Mouse (Mus musculus): Measurements from ENCODE around the gene Calcb. TPM values are rescaled to one million over a fixed set of nuclear protein-coding genes. Genes with fewer than 3 reads are reported as not detected.

The Calcb gene
- total RNA-seq, 2 experiments from 2014 or later, result not detected

DNA sequence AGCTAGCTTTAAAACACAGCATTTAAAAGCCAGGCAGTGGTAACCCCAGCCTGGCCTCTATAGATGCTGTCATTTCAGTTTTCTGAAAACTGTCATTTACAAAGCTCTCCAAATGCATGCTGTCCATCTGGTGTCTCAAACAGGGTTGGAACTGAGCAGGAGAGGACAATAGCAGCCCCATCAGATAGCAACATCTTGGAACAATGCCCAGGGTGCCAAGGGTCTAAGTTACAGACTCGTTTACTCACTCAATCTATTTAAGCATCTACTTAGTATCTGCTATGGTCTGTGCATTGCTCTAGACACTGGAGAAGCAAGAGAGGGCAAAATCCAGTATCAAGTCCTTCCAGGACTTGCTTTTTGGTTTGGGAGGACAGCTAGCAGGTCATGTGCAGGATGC, 35.8 kb downstream of the Calcb start:
- DNase-seq, result no peak

DNA sequence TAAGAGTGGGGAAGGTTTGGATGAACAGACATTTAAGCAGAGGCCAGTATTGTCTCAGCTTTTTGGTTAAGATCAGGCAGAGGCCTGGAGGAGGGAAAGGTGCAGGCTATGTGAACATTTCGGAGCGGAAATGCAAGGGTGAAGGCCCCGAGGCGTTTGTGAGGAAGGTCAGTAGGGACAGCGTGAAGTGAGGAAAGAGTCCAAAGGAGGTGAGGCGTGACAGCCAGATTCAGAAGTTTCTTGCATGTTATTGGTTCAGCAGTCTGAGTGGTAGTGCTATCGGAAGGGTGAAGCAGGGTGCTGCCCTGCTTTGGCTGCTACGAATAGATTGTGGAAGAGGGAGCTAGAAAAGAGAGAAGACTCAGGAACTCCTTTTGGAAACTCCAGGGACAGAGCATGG, 36.2 kb downstream of the Calcb start:
- no peak for DNase-seq

DNA sequence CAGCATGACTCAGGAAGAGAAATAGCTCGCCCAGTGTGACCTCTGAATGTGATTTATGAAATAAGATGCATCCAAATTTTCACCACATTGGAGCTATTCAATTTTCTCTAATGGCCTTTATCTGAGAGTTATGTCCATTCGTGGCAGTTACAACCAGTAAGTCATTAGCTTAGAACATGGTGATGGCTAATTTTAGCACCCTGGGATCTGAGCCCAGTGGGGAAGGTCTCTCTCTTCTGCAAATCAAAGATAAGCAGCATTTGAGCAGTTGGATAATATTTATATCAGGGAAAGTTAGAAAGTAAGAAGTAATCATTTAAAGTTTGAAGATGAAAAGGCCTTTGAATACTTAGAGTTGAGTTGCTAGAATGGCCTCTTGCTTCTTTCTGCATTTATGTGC, 44.2 kb downstream of the Calcb start:
- DNase-seq, result peak; percentile 15

DNA sequence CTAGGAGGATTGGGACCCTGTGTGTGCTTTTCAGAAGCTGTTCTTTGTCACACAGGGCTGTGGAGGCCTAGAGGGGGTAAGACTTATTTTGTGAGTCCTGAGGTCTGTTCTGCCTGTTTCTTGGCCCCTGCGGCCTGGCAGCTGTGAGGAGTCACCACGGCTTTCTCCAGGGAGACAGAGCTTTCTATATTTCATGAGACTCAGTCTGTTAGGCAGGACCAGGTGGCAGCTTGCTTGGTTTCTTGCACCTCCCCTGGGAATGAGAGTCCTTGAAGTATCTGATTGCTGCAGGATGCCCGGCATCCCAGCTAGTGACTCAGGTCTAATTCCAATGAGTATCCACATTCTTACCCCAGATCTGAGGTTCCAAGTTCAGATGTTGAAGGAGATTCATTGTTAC, 46.8 kb downstream of the Calcb start:
- no peak for DNase-seq

DNA sequence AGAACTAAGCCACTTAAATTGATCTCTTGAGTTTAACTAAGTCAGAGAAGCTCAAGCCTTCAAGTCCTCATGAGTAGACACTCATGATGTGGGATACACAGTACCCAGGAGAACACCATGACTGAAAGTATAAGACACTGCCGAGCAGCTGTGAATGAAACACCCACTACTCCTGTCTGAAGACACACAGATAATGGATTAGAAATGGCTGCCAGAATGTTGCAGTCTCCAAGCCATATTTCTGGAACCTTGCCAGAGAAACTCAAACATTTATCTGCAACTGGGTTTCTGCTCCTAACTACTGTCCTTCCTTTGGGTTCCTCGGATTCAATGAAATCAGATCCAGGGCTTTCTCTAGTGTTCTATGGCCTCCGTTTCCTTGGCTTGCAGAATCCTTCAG, 48.1 kb downstream of the Calcb start:
- no peak for DNase-seq

DNA sequence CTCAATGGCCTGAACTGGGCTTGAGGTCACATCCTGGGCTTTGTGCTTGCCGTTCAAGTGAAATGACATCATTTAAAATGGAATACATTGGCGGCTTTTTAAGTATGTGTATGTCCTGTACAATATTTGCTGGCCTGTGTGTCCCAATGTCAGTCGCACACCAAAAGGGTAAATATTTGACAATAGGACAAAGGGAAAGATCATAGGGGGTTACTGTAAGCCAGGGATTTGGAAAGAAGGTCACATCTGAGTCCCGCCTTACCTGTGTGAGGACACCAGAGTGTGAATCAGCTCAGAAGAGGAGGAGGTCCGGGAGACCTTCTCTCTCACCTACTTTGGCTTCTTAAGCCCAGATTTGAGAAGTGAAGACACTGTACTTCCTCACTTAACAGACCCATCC, 50.1 kb downstream of the Calcb start:
- no peak for DNase-seq

DNA sequence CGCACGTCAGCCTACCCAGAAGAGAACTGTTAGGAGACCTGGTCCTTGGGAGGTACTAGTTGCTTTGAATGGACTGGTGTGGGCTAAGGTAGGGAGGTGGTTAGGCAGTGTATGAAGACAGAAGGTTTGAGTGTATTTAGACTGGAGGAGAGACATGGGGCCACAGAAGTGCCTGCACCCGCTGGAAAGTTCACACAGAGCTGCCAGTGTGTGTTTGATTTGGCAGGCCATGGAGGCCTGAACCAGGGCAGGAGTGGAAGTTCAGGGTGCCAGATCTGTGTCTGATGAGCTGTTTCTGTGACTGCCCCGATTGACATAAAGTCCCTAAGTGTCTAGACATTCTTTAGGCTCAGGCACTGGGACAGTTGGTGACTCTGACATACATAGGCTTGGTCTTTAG, 50.6 kb downstream of the Calcb start:
- DNase-seq, result no peak

DNA sequence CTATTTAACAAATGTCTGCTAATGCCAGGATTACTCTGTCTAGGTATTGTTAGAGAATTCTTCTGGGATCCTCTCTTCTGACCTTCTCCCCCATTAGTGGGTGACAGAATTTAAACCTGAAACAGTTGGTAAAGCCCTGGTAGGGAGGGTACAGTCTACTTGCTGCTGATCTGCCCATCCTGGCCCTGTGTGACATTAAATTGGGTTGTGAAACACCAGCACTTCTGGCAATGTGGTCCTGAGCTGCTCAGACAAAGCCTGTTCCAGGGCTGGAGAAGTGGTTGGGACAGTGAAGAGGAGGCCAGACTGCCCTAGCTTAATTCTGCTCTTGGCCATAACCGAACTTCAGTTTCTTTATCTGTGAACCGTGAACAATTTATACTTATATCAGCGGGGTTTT, 52.1 kb downstream of the Calcb start:
- no peak for DNase-seq

DNA sequence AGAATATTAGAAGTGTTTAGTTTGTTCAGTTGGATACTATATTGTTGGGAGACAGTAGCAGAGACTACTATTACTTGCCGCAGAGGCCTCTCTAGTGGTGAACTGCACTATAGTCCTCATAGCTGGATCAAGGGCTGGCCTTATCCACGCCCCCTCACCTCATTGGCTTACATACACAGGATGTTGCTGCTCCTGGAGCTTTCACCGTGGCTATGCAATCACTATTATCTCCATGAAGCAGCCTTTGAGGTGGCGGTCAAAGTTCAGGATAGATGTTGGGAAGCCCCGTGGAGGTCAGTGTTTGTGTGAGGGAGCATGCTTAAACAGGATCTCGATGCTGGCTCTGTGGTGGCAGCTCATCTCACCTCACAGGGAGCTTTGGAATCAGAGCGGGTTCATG, 53.4 kb downstream of the Calcb start:
- peak; percentile 15 for DNase-seq

Other genes with a start within 250 kb of the Calcb start
- gene Cyp2r1, start 155.7 kb upstream of the Calcb start, total RNA-seq (2021), result 1 to 10 TPM; 1.5 to 1.7 TPM
- gene Calca, start 82.3 kb upstream of the Calcb start, total RNA-seq (2021), result under 1 TPM in 1 of 2 experiments, not detected in 1; 0.42 TPM
- gene Insc, start 25.1 kb downstream of the Calcb start, total RNA-seq (2021), result 1 to 10 TPM; 3.7 to 8.1 TPM

Data from adrenal gland, postnatal 10 days (tissue).